Mouse (Mus musculus): ENCODE data around the gene Usp6nl. TPM values are rescaled to one million over a fixed set of nuclear protein-coding genes. Genes with fewer than 3 reads are reported as not detected.

Usp6nl gene
- total RNA-seq, 2 experiments from 2014 or later = 13.1 to 13.5 TPM

- H3K27ac ChIP-seq = no peak overlapping the region
- no peak for TF ChIP-seq CTCF (conservative IDR thresholded peaks at IDR 0.05)
- DNase-seq (ENCODE audit: low spot score in 2 of 2) = no peak
- H3K4me3 ChIP-seq = no peak overlapping the region
Measured at GRCm38 (mm10) chr2:6363922-6364321, 41.5 kb downstream of the Usp6nl start.

GRCm38 (mm10) chr2:6366521-6366928, 44.1 kb downstream of the Usp6nl start:
- DNase-seq (ENCODE audit: low spot score in 2 of 2) = peak in 1 of 2 experiments; percentile 7
- no peak for TF ChIP-seq CTCF (conservative IDR thresholded peaks at IDR 0.05)
- Histone ChIP-seq H3K27ac (peak overlapping the region; percentile 71), H3K4me3 (no peak overlapping the region)

GRCm38 (mm10) chr2:6366973-6367372, 44.5 kb downstream of the Usp6nl start:
- H3K27ac ChIP-seq = 0 out of 2 replicates have a peak overlapping the region, but pooled peaks have one; percentile 32
- no peak for TF ChIP-seq CTCF (conservative IDR thresholded peaks at IDR 0.05)
- H3K4me3 ChIP-seq = no peak overlapping the region
- DNase-seq (ENCODE audit: low spot score in 2 of 2) = no peak

GRCm38 (mm10) chr2:6367497-6367896, 45.0 kb downstream of the Usp6nl start:
- Histone ChIP-seq H3K4me3 (no peak overlapping the region), H3K27ac (0 out of 2 replicates have a peak overlapping the region, but pooled peaks have one; percentile 32)
- TF ChIP-seq CTCF (conservative IDR thresholded peaks at IDR 0.05) = no peak
- no peak for DNase-seq (ENCODE audit: low spot score in 2 of 2)

GRCm38 (mm10) chr2:6374216-6374615, 51.7 kb downstream of the Usp6nl start:
- Histone ChIP-seq H3K27ac (no peak overlapping the region), H3K4me3 (no peak overlapping the region)
- TF ChIP-seq CTCF (conservative IDR thresholded peaks at IDR 0.05) = no peak
- no peak for DNase-seq (ENCODE audit: low spot score in 2 of 2)

- TF ChIP-seq CTCF (conservative IDR thresholded peaks at IDR 0.05) = no peak
- DNase-seq (ENCODE audit: low spot score in 2 of 2) = no peak
- H3K4me3 ChIP-seq = no peak overlapping the region
- peak overlapping the region; percentile 8; the same call in 1 of the 2 replicates for H3K27ac ChIP-seq
Measured at GRCm38 (mm10) chr2:6376071-6376470, 53.6 kb downstream of the Usp6nl start.

- H3K27ac ChIP-seq = no peak overlapping the region
- no peak for DNase-seq (ENCODE audit: low spot score in 2 of 2)
- H3K4me3 ChIP-seq = no peak overlapping the region
- no peak for TF ChIP-seq CTCF (conservative IDR thresholded peaks at IDR 0.05)
Measured at GRCm38 (mm10) chr2:6376941-6377340, 54.5 kb downstream of the Usp6nl start.

GRCm38 (mm10) chr2:6378590-6379205, 56.2 kb downstream of the Usp6nl start:
- DNase-seq (ENCODE audit: low spot score in 2 of 2) = no peak
- H3K4me3 ChIP-seq = no peak overlapping the region
- H3K27ac ChIP-seq = no peak overlapping the region
- no peak for TF ChIP-seq CTCF (conservative IDR thresholded peaks at IDR 0.05)

- TF ChIP-seq CTCF (conservative IDR thresholded peaks at IDR 0.05) = no peak
- DNase-seq (ENCODE audit: low spot score in 2 of 2) = no peak
- H3K4me3 ChIP-seq = no peak overlapping the region
- H3K27ac ChIP-seq = no peak overlapping the region
Measured at GRCm38 (mm10) chr2:6379731-6380212, 57.3 kb downstream of the Usp6nl start.

- TF ChIP-seq CTCF (conservative IDR thresholded peaks at IDR 0.05) = no peak
Measured at GRCm38 (mm10) chr2:6380401-6380800, 57.9 kb downstream of the Usp6nl start.

GRCm38 (mm10) chr2:6384407-6385146, 62.1 kb downstream of the Usp6nl start:
- Histone ChIP-seq H3K27ac (no peak overlapping the region), H3K4me3 (no peak overlapping the region)
- TF ChIP-seq CTCF (conservative IDR thresholded peaks at IDR 0.05) = no peak
- no peak for DNase-seq (ENCODE audit: low spot score in 2 of 2)

More at GRCm38 (mm10) chr2:6380401-6380800, 57.9 kb downstream of the Usp6nl start:
- H3K4me3 ChIP-seq = no peak overlapping the region
- H3K27ac ChIP-seq = no peak overlapping the region
- DNase-seq (ENCODE audit: low spot score in 2 of 2) = no peak

GRCm38 (mm10) chr2:6389162-6389561, 66.7 kb downstream of the Usp6nl start:
- TF ChIP-seq CTCF (conservative IDR thresholded peaks at IDR 0.05) = no peak
- no peak for DNase-seq (ENCODE audit: low spot score in 2 of 2)
- no peak overlapping the region for H3K4me3 ChIP-seq
- no peak overlapping the region for H3K27ac ChIP-seq

GRCm38 (mm10) chr2:6391261-6391660, 68.8 kb downstream of the Usp6nl start:
- no peak for DNase-seq (ENCODE audit: low spot score in 2 of 2)
- Histone ChIP-seq H3K4me3 (no peak overlapping the region), H3K27ac (no peak overlapping the region)
- TF ChIP-seq CTCF (conservative IDR thresholded peaks at IDR 0.05) = no peak

Measured in layer of hippocampus, adult 2 months (tissue).